Mouse (Mus musculus) gastrocnemius, adult 2 months (tissue): ENCODE data around the gene Prkrip1. TPM values are rescaled to one million over a fixed set of nuclear protein-coding genes. Genes with fewer than 3 reads are reported as not detected.

ENCODE experiments used
- DNase-seq: peaks from one replicate; pipeline ENCODE4 v3.0.0; 2022
- H3K27ac ChIP-seq: fragments of 200-600 bp; 2 replicates; pipeline ENCODE4 v1.8.1; 2022; ENCODE audit warnings: mild to moderate bottlenecking
- H3K4me3 ChIP-seq: fragments of 200-600 bp; 2 replicates; pipeline ENCODE4 v1.8.1; 2022; ENCODE audit warnings: mild to moderate bottlenecking, moderate library complexity
- CTCF ChIP-seq: fragments of 200-600 bp; IDR thresholded peaks from 2 replicates; pipeline ENCODE4 v1.8.1; 2022; ENCODE audit warnings: antibody characterized with exemption, mild to moderate bottlenecking, moderate library complexity
- intact Hi-C: fragments of 180-260 bp; cut with DNase I; formaldehyde crosslinking; loops from one replicate; pipeline ENCODE4 v1.15.1; 2025
- total RNA-seq, 2 experiments: library from RNA; stranded (reverse); gene quantifications; 2 replicates each; pipeline ENCODE4 v1.2.3; 2021

Gene Prkrip1
- total RNA-seq, 2 experiments from 2014 or later, result 20.3 to 23.6 TPM

DNA sequence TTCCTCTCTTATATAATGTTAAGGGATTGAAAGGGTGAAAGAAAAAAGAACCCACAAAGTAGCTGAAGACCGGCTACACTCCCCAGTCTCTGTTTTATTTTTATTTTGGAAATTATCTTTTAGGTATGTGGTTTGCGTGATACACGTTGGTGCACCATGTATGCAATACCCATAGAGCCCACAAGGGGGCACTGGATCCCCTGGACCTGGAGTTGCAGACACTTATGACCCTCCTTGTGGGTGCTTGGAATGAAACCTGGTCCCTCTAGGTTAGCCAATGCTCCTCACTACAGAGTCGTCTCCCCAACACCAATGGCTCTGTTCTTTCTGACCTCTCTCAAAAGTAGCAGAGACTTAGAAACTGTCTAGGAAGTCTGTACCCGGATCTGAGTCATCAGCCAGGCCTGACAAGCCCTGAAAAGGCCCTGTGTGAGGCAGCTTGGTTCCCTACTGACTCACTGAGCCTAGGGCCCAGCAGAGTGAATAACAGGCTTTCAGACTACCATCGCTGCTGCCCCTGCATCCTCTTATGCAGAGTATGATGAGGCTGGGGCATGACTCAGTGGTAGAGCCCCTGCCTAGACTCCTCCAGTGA lies 55.5 kb downstream of the Prkrip1 start:
- no peak overlapping the region for H3K27ac ChIP-seq
- DNase-seq, result no peak
- intact Hi-C loops, result no loop called here
- peak; percentile 54 for TF ChIP-seq CTCF
- H3K4me3 ChIP-seq, result no peak overlapping the region

DNA sequence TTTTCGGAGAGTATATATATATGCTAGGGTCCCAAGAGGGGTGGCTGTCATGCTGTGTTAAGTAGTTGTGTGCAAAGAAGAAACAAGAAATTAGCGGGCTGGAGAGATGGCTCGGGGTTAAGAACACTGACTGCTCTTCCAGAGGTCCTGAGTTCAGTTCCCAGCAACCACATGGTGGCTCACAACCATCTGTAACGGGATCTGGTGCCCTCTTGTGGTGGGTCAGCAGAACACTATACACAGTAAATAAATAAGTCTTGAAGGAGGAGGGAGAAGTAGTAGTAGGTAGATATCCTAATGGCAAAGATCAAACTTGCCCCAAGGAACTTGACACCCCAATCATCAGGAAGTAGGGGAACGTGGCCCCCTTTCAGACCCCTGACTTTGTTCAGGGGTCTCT lies 56.0 kb downstream of the Prkrip1 start:
- no peak overlapping the region for H3K27ac ChIP-seq

DNA sequence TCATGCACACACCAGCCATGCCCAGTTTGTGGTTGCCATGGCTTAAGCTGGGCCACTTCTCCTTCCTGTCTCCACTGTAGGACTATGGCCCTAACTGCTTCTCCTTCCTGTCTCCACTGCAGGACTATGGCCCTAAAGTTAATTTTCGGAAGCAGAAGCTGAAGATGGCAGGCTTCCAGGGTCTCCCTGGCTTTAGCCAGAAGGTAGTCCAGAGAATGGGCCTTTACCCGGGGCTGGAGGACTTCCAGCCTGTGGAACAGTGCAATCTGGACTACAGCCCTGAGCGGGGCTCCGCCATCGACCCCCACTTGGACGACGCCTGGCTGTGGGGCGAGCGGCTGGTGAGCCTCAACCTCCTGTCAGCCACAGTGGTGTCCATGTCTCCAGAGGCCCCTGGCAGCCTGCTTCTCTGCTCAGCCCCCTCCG lies 58.7 kb downstream of the Prkrip1 start:
- intact Hi-C loops, result no loop called here
- Histone ChIP-seq H3K27ac (no peak overlapping the region), H3K4me3 (no peak overlapping the region)
- no peak for TF ChIP-seq CTCF
- no peak for DNase-seq

More for the DNA sequence above, 56.0 kb downstream of the Prkrip1 start:
- H3K4me3 ChIP-seq, result no peak overlapping the region
- TF ChIP-seq CTCF, result no peak
- no peak for DNase-seq
- intact Hi-C loops, result no loop called here

DNA sequence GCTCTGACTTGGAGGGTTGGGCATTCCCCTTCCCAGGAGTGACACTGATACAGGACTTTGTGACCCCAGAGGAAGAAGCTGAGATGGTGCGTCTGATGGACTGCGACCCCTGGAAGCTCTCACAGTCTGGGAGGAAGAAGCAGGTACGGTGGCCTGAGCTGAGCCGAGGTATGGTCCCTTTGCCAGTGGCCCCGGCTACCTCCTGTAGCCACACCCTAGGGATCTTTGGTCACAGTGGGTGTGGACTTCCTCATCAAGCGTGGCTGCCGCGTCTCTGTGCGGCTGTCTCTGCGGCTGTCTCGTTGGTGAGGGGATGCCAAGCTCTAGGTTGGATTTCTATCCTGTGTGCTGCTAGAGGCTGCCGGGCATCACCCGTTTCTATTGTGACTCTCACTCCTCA lies 59.4 kb downstream of the Prkrip1 start:
- DNase-seq, result no peak
- no peak for TF ChIP-seq CTCF
- intact Hi-C loops, result loop anchor here (10.0 kb wide), 1 partner anchor 115 kb away; no protein-coding TSS in a partner anchor

DNA sequence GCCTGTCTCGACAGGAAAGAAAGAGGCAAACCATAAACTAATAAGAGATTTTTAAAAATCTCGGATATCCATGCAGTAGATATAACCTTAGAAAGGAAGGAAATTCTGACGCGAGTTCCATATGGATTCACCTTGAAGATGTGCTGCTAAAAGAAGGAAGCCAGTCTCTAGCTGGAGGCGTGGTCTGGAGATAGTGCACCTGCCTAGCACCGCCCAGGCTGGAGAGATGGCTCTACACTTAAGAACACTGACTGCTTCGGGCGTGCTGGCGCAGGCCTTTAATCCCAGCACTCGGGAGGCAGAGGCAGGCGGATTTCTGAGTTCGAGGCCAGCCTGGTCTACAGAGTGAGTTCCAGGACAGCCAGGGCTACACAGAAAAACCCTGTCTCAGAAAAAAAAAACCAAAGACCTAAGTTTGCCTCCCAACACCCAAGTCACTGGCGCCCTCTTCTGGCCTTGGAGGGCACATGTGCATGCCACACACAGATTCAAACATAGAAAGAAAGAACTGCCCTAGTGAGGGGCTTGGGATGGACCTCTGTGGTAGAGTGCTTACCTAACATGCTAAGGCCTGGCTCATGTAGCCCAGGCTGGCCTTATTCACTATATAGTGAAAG lies 61.0 kb downstream of the Prkrip1 start:
- peak; percentile 59 for DNase-seq
- Histone ChIP-seq H3K27ac (no peak overlapping the region), H3K4me3 (no peak overlapping the region)
- intact Hi-C loops, result loop anchor here (10.0 kb wide), 1 partner anchor 117 kb away; no protein-coding TSS in a partner anchor
- TF ChIP-seq CTCF, result peak; percentile 72

More for the DNA sequence above, 59.4 kb downstream of the Prkrip1 start:
- no peak overlapping the region for H3K27ac ChIP-seq
- H3K4me3 ChIP-seq, result no peak overlapping the region

DNA sequence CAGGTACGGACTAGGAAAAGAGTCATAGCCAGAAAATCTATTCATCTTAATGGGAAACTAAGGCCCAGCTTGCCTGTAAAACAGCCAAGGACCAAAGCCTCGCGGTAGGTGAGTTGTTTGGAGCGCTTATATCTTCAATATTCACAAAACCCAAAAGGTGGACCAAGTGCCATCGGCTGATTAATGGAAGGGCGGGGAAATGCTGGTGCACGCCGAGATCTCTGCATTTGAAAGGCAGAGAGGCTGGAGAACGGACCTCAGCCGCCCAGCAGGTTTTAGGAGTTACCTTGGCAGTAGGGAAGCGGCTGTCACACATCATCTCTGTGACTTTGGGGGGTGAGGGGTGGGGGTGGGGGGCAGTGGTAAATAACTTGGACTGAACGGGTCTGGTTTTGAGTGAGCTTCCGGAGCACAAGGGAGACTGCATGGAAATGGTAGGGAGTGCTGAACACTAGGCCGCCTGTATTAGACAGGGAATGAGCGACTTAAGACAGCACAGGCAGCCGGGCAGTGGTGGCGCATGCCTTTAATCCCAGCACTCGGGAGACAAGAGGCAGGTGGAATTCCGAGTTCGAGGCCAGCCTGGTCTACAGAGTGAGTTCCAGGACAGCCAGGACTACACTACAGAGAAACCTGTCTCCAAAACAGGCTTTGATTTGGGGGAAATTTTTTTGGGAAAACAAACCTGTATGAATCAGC lies 62.3 kb downstream of the Prkrip1 start:
- no peak for TF ChIP-seq CTCF
- intact Hi-C loops, result loop anchor here (1.0 to 10.0 kb wide), 2 partner anchors 50 to 118 kb away; no protein-coding TSS in a partner anchor
- peak overlapping the region; percentile 91 for H3K27ac ChIP-seq
- DNase-seq, result no peak
- H3K4me3 ChIP-seq, result peak overlapping the region; percentile 87

DNA sequence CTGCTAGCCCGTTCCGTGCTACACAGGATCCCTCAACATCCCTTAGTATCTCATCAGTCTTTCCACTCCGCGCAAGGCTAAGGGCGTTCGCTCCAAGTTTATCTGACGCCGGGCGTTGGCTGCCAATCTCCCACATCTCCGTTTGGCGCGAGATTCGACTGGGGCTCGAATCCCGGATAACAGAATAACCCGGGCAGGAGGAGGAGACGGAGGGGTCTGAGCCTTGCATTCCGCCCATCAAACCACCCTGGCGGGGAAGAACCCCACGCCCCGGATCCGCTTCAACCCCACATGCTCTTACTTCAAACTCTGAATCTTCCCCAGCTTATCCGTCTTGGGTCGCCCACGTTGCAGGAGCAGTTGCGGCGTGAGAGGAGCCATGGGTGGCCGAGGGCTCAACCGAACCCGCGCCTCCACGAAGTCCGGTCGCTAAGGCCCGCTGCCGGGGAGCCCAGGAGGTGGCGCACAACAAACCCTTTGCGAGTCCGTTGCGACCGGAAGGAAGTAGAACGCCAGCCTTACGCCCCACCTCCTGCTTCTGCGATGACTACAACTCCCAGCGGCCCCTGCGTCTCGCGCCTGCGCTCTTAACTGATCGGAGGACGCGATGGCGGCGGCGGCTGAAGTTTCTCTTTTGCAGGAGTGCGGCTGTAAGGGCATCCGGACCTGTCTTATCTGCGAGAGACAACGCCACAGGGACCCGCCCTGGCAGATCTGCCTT lies 63.0 kb downstream of the Prkrip1 start, which contains the start of the genes Lrwd1 and Alkbh4:
Lrwd1 (minus strand) TSS at position 504 of the 721 bp plus-strand sequence.
Alkbh4 (plus strand) TSS at position 576 of the 721 bp plus-strand sequence.
- peak within 1 kb of the TSS; percentile 87 for H3K4me3 ChIP-seq
- TF ChIP-seq CTCF, result peak; percentile 82
- H3K27ac ChIP-seq, result peak within 1 kb of the TSS; percentile 91
- intact Hi-C loops, result loop anchor here (1.0 to 10.0 kb wide), 3 partner anchors 17 to 119 kb away; no protein-coding TSS in a partner anchor
- DNase-seq, result peak; percentile 98

Other genes with a start within 250 kb of the Prkrip1 start
- gene Ssc4d, start 224.4 kb downstream of the Prkrip1 start, total RNA-seq, result under 1 TPM; 0.22 to 0.59 TPM
- not detected for gene Zp3, start 218.9 kb downstream of the Prkrip1 start, total RNA-seq
- gene Dtx2, start 204.2 kb downstream of the Prkrip1 start, total RNA-seq, result 1 to 10 TPM; 6.5 to 8.2 TPM
- not detected for gene Upk3b, start 160.5 kb downstream of the Prkrip1 start, total RNA-seq
- gene Upk3bl, start 144.5 kb downstream of the Prkrip1 start, total RNA-seq, result not detected
- gene Rasa4, start 115.0 kb downstream of the Prkrip1 start, total RNA-seq, result 10 to 100 TPM; 25.0 to 28.8 TPM
- 10 to 100 TPM; 62.9 to 69.6 TPM for gene Polr2j, start 82.3 kb downstream of the Prkrip1 start, total RNA-seq
- 1 to 10 TPM; 4.6 to 5.5 TPM for gene Lrwd1, start 62.9 kb downstream of the Prkrip1 start, total RNA-seq
- gene Alkbh4, start 62.8 kb downstream of the Prkrip1 start, total RNA-seq, result 1 to 10 TPM; 4.4 to 5.7 TPM
- gene Orai2, start 28.2 kb downstream of the Prkrip1 start, total RNA-seq, result under 1 TPM; 0.43 to 0.75 TPM
- 1 to 10 TPM; 2.4 to 3.0 TPM for gene Sh2b2, start 47.6 kb upstream of the Prkrip1 start, total RNA-seq